Mouse (Mus musculus) heart, postnatal 0 days (tissue): ENCODE data around the gene Ahctf1. TPM values are rescaled to one million over a fixed set of nuclear protein-coding genes. Genes with fewer than 3 reads are reported as not detected.

Experiments used
- ATAC-seq: fragments of 200-750 bp; cut with Nextera tagmentation; 2 replicates; pipeline ENCODE4 v1.8.0; 2017; ENCODE audit warnings: low read depth, moderate number of reproducible peaks, moderate library complexity; ENCODE audit not compliant: insufficient read depth
- DNase-seq: peaks from one replicate; pipeline ENCODE4 v3.0.0-alpha.2; 2016; ENCODE audit warnings: low spot score
- H3K27ac ChIP-seq: fragments of 300-500 bp; sonication (generic); 2 replicates; pipeline ENCODE4 v1.5.1; 2014; ENCODE audit warnings: low read depth, mild to moderate bottlenecking
- H3K27me3 ChIP-seq: fragments of 300-500 bp; sonication (generic); 2 replicates; pipeline ENCODE4 v1.6.1; 2014; ENCODE audit warnings: low read length, mixed read lengths; ENCODE audit not compliant: control insufficient read depth, insufficient read depth
- H3K36me3 ChIP-seq: fragments of 300-500 bp; sonication (generic); replicated peaks from 2 replicates; pipeline ENCODE4 v1.6.1; 2014; ENCODE audit warnings: low read length, mixed read lengths; ENCODE audit not compliant: control insufficient read depth, insufficient read depth
- H3K4me1 ChIP-seq: fragments of 300-500 bp; sonication (generic); 2 replicates; pipeline ENCODE4 v1.6.1; 2014; ENCODE audit warnings: antibody characterized with exemption; ENCODE audit not compliant: control insufficient read depth, insufficient read depth
- H3K4me2 ChIP-seq: fragments of 300-500 bp; sonication (generic); 2 replicates; pipeline ENCODE4 v1.6.1; 2014; ENCODE audit warnings: low read depth, mild to moderate bottlenecking, low read length, moderate library complexity
- H3K4me3 ChIP-seq: fragments of 300-500 bp; sonication (generic); 2 replicates; pipeline ENCODE4 v1.5.1; 2014; ENCODE audit warnings: low read depth, low read length
- H3K9ac ChIP-seq: fragments of 300-500 bp; sonication (generic); replicated peaks from 2 replicates; pipeline ENCODE4 v1.6.1; 2014; ENCODE audit warnings: low read depth, low read length, mixed read lengths
- H3K9me3 ChIP-seq: fragments of 300-500 bp; sonication (generic); replicated peaks from 2 replicates; pipeline ENCODE4 v1.6.1; 2016; ENCODE audit warnings: low read length; ENCODE audit not compliant: control insufficient read depth
- CTCF ChIP-seq: IDR thresholded peaks from 2 replicates; pipeline ENCODE4 v1.5.1; 2016; ENCODE audit warnings: antibody characterized with exemption, control low read depth, low read depth
- EP300 ChIP-seq: IDR thresholded peaks from 2 replicates; pipeline ENCODE4 v1.6.1; 2016; ENCODE audit warnings: antibody characterized with exemption, low read depth
- WGBS: fragments of 180-500 bp; shearing (Covaris S2); extraction: QIAGEN DNeasy Blood & Tissue Kit; methylation state at CpG from one replicate; pipeline ENCODE4 v1.1.7; 2014; 5-methylcytosine and 5-hydroxymethylcytosine counted together
- polyA plus RNA-seq: library from polyadenylated mRNA; unstranded; fragments of >200 nt; fragmentation: Nextera tagmentation; extraction: Ambion mirVana; gene quantifications from 2 replicates; pipeline ENCODE4 v1.2.1, GENCODE M21; 2015
- total RNA-seq: library from RNA; depleted of rRNA; stranded (reverse); fragments of >200 nt; gene quantifications from 2 replicates; pipeline ENCODE4 v1.2.3, GENCODE M21; 2014; ENCODE audit warnings: low replicate concordance

Gene Ahctf1
- total and polyA plus RNA-seq, 2 experiments from 2014 or later = 8.0 to 20.9 TPM

- no peak overlapping the region for H3K27ac ChIP-seq
- no peak overlapping the region for H3K4me3 ChIP-seq
- H3K4me2 ChIP-seq = no peak overlapping the region
- H3K36me3 ChIP-seq = no peaks in the 10 kb centered on the region
- no peaks in the 10 kb centered on the region for H3K4me1 ChIP-seq
- WGBS = 21% methylated on average over 2 of the region's 2 CpGs
- no peaks in the 10 kb centered on the region; the same call in 1 of the 2 replicates for H3K9me3 ChIP-seq
- TF ChIP-seq CTCF (no peak), EP300 (no peak)
- ATAC-seq = no peak
- H3K9ac ChIP-seq = no peak overlapping the region
- H3K27me3 ChIP-seq = no peaks in the 10 kb centered on the region
- DNase-seq = no peak
These were observed 9.9 kb upstream of the Ahctf1 start for GRCm38 (mm10) chr1:179813385-179813784.

GRCm38 (mm10) chr1:179808300-179808699 is 4.8 kb upstream of the Ahctf1 start:
- DNase-seq (no peak), ATAC-seq (no peak)
- WGBS = 45% methylated on average over 3 of the region's 3 CpGs
- TF ChIP-seq CTCF (no peak), EP300 (no peak)
- Histone ChIP-seq H3K4me3 (no peak overlapping the region), H3K9me3 (no peaks in the 10 kb centered on the region), H3K27ac (no peak overlapping the region), H3K9ac (no peak overlapping the region), H3K36me3 (no peaks in the 10 kb centered on the region), H3K27me3 (no peaks in the 10 kb centered on the region), H3K4me1 (no peaks in the 10 kb centered on the region), H3K4me2 (no peak overlapping the region)

GRCm38 (mm10) chr1:179807468-179807867 is 4.0 kb upstream of the Ahctf1 start:
- H3K27me3 ChIP-seq = no peaks in the 10 kb centered on the region
- 0 out of 2 replicates have a peak, but pooled peaks cover under 1% of the 10 kb centered on the region for H3K4me1 ChIP-seq
- no peaks in the 10 kb centered on the region for H3K9me3 ChIP-seq
- no peak overlapping the region for H3K9ac ChIP-seq
- H3K4me3 ChIP-seq = no peak overlapping the region
- H3K4me2 ChIP-seq = no peak overlapping the region
- H3K36me3 ChIP-seq = no peaks in the 10 kb centered on the region
- ATAC-seq = no peak
- DNase-seq = no peak
- WGBS = 64% methylated on average over 4 of the region's 4 CpGs
- no peak for TF ChIP-seq EP300
- no peak for TF ChIP-seq CTCF
- no peak overlapping the region for H3K27ac ChIP-seq

GRCm38 (mm10) chr1:179805751-179806150 is 2.3 kb upstream of the Ahctf1 start:
- H3K4me1 ChIP-seq = peaks cover 7% of the 10 kb centered on the region
- DNase-seq (no peak), ATAC-seq (no peak)
- 77% methylated on average over 5 of the region's 5 CpGs for WGBS
- no peaks in the 10 kb centered on the region for H3K36me3 ChIP-seq
- H3K4me2 ChIP-seq = no peak overlapping the region
- H3K9me3 ChIP-seq = no peaks in the 10 kb centered on the region
- H3K27ac ChIP-seq = no peak overlapping the region
- TF ChIP-seq CTCF = no peak
- TF ChIP-seq EP300 = no peak
- no peak overlapping the region for H3K4me3 ChIP-seq
- no peaks in the 10 kb centered on the region for H3K27me3 ChIP-seq
- no peak overlapping the region for H3K9ac ChIP-seq

- H3K36me3 ChIP-seq = no peaks in the 10 kb centered on the region
- H3K4me1 ChIP-seq = peaks cover 7% of the 10 kb centered on the region
- whole genome bisulfite sequencing = 26% methylated on average over 11 of the region's 11 CpGs
- H3K4me3 ChIP-seq = peak overlapping the region; percentile 97
- peak overlapping the region; percentile 81 for H3K4me2 ChIP-seq
- DNase-seq (no peak), ATAC-seq (no peak)
- peak overlapping the region; percentile 99 for H3K27ac ChIP-seq
- no peak for TF ChIP-seq CTCF
- TF ChIP-seq EP300 = no peak
- no peaks in the 10 kb centered on the region for H3K9me3 ChIP-seq
- H3K27me3 ChIP-seq = no peaks in the 10 kb centered on the region
- peak overlapping the region; percentile 96; the same call in 1 of the 2 replicates for H3K9ac ChIP-seq
These were observed 831 bp upstream of the Ahctf1 start for GRCm38 (mm10) chr1:179804140-179804881.
